Comparison of ENCODE assay signal across 9 mouse cellular contexts in the genomic region with DNA sequence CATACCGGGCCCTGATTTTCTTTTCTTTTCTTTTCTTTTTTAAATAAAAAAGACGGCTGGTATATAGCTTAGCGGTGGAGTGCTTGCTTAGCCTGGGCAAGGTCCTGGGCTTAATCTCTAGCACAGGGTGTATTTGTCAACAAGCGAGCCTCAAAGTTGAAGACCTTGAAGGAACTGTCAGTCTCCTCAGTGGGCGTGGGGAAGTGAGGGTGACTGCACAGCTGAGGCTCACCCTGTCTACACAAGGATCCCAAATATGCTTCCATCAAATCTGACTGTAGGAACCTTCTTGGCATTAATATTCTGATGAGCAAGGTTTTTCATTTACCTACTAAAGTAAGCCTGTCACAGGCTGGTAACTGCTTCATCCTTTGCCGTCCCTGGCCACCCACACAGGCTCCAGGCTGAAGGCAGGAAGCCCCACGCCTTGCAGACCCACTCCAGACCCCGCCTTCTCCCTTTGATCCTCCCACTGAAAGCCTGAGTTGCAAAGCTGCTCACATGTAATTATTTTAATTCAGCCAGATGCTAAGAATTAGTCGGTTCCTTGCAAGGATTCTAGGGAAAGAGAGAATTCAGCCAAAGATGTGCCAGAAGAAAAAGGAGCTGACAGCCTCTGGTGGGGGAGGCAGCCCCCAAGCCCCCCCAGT. TPM values are rescaled to one million over a fixed set of nuclear protein-coding genes. Genes with fewer than 3 reads are reported as not detected.
DNase-seq lines count a peak whose midpoint lies in the region; ATAC-seq and TF ChIP-seq lines count a peak whose summit lies in the region.
"Had no signal": no experiment of that assay in that cellular context is flagged by ENCODE, and none has a peak within 500 bp of the region (broad histone marks: within the 10 kb centered on the region; RNA-seq: fewer than 3 reads in every experiment).

No protein-coding gene starts in this region.

- H3K4me2 ChIP-seq in neural tube, embryonic 15.5 days = no peak overlapping the region

- H3K4me1 ChIP-seq in neural tube, embryonic 15.5 days = peaks cover 11% of the 10 kb centered on the region

- TF ChIP-seq POLR2A in brain, embryonic 14.5 days (IDR thresholded peaks at IDR 0.05; ENCODE audit: borderline replicate concordance, extremely low read depth, insufficient read depth, insufficient read length, poor library complexity, severe bottlenecking) = no peak

- ATAC-seq in inflammation-experienced regulatory T-cells, adult 6 months = peak; percentile 88
- no peak for ATAC-seq in neural tube, embryonic 15.5 days (ENCODE audit: low FRiP score)

- TF ChIP-seq CTCF in brain, embryonic 14.5 days (IDR thresholded peaks at IDR 0.05; ENCODE audit: borderline replicate concordance, extremely low read depth, insufficient read depth, insufficient read length) = no peak

- DNase-seq in kidney, postnatal 10 days = peak; percentile 45
- no peak for DNase-seq in kidney, adult 9 months
- peak; percentile 83 for DNase-seq in brain, embryonic 14.5 days (ENCODE audit: low read depth)
- DNase-seq in urinary bladder, postnatal 14 days (ENCODE audit: low spot score) = no peak
- DNase-seq in cerebellum, adult 18-20 months = no peak
- no peak for DNase-seq in spleen, adult 12 weeks (ENCODE audit: low spot score)

- no peaks in the 10 kb centered on the region for H3K9me3 ChIP-seq in neural tube, embryonic 15.5 days (replicated peaks)

- H3K4me3 ChIP-seq in neural tube, embryonic 15.5 days (replicated peaks) = no peak overlapping the region
- H3K4me3 ChIP-seq: myocyte had no signal

- H3K27ac ChIP-seq in neural tube, embryonic 15.5 days (replicated peaks) = peak overlapping the region; percentile 54; the same call in 1 of the 2 replicates

- H3K36me3 ChIP-seq in neural tube, embryonic 15.5 days = no peaks in the 10 kb centered on the region; the same call in 1 of the 2 replicates

- 30% methylated on average over 9 of the region's 9 CpGs for WGBS in neural tube, embryonic 15.5 days

- no peak overlapping the region for H3K9ac ChIP-seq in neural tube, embryonic 15.5 days (replicated peaks)

- no peaks in the 10 kb centered on the region for H3K27me3 ChIP-seq in neural tube, embryonic 15.5 days (replicated peaks)

RNA-seq across cellular contexts. Expression of gene Cpne5, which starts 38.7 kb away (rescaled TPM):
- polyA plus RNA-seq in brain, embryonic 14.5 days (2012; rRNA removed) = 29.4 and 37.8 TPM in 2 replicates
- polyA plus RNA-seq in inflammation-experienced regulatory T-cells, adult 6 months (2017; shearing (Covaris generic)) = 1 to 10 TPM in 2 of 3 experiments, under 1 TPM in 1; 0.59 to 2.4 (median 1.7) TPM
- polyA plus RNA-seq in neural tube, embryonic 15.5 days (2015; fragmentation: Nextera tagmentation; extraction: Ambion mirVana) = 56.0 and 61.2 TPM in 2 replicates

Comparison
In these comparisons a context has a peak if more than half of its experiments do, and no peak if none do; other contexts are left out.
1. DNase-seq: peak in kidney, postnatal 10 days (single experiment) and brain, embryonic 14.5 days (single experiment); none in kidney, adult 9 months (single experiment), urinary bladder, postnatal 14 days (single experiment), cerebellum, adult 18-20 months (0 of 2) and spleen, adult 12 weeks (single experiment).